Mouse (Mus musculus) kidney, adult 2 months (tissue): ENCODE data around the gene Mrps31. TPM values are rescaled to one million over a fixed set of nuclear protein-coding genes. Genes with fewer than 3 reads are reported as not detected.

Experiments
- DNase-seq: peaks from one replicate; pipeline ENCODE4 v3.0.0; 2021
- H3K27ac ChIP-seq: fragments of 200-500 bp; 2 replicates; pipeline ENCODE4 v1.5.1; 2012; ENCODE audit warnings: low read depth, low read length, control low read depth, inconsistent platforms; ENCODE audit not compliant: insufficient read depth
- H3K27me3 ChIP-seq: fragments of 200-500 bp; replicated peaks from 2 replicates; pipeline ENCODE4 v1.6.1; 2012; ENCODE audit warnings: mild to moderate bottlenecking, moderate library complexity, low read length, inconsistent platforms; ENCODE audit not compliant: control insufficient read depth, insufficient read depth
- H3K36me3 ChIP-seq: fragments of 200-500 bp; 2 replicates; pipeline ENCODE4 v1.6.1; 2012; ENCODE audit warnings: mild to moderate bottlenecking, moderate library complexity, low read length, inconsistent platforms; ENCODE audit not compliant: control insufficient read depth, insufficient read depth
- H3K4me1 ChIP-seq: fragments of 200-500 bp; 2 replicates; pipeline ENCODE4 v1.6.1; 2011; ENCODE audit warnings: low read length; ENCODE audit not compliant: control insufficient read depth, insufficient read depth
- H3K4me3 ChIP-seq: fragments of 200-500 bp; 2 replicates; pipeline ENCODE4 v1.5.1; 2011; ENCODE audit warnings: mild to moderate bottlenecking, low read depth, low read length, control low read depth; ENCODE audit not compliant: insufficient read depth
- CTCF ChIP-seq: fragments of 200-500 bp; conservative IDR thresholded peaks from 2 replicates; pipeline ENCODE4 v1.5.1; 2011; ENCODE audit warnings: low read depth, mild to moderate bottlenecking, control low read depth, low read length, moderate library complexity, mixed read lengths; ENCODE audit not compliant: insufficient read depth, insufficient read length
- POLR2A ChIP-seq: fragments of 200-500 bp; IDR thresholded peaks from one replicate; pipeline ENCODE4 v1.6.1; 2011; ENCODE audit warnings: low read depth, low read length, control low read depth
- WGBS: fragments of 180-500 bp; shearing (Covaris S2); methylation state at CpG from one replicate; pipeline ENCODE4 v1.1.7; 2018; 5-methylcytosine and 5-hydroxymethylcytosine counted together
- polyA plus RNA-seq: library from polyadenylated mRNA; depleted of rRNA; stranded (reverse); fragments of >200 nt; gene quantifications from 2 replicates; pipeline ENCODE4 v1.2.3, GENCODE M21; 2012; rRNA removed

The Mrps31 gene
- 9.2 and 10.5 TPM in 2 replicates for polyA plus RNA-seq

DNA sequence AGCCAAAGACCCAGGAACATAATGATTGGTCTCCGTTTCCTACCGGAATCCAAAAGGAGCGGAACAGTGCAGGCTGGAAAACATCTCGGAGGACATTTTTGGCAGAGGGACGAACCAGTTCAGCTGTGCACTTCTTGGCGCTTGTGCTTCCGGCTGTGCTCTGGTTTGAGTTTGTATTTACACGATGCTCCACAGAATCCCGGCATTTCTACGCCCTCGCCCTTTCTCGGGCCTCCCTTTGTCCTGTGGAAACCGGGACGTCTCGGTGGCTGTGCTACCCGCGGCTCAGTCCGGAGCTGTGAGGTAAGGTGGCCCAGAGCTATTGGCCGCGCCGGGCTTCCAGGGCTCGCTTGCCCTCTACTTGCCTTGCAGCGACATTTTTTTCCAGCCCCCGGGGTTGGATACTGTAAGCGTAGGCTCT, at the start of gene Mrps31:
Mrps31 (plus strand) TSS at position 80 of the 421 bp plus-strand sequence.
- Histone ChIP-seq H3K36me3 (no peaks in the 10 kb centered on the region), H3K4me1 (peaks cover 5% of the 10 kb centered on the region; the same call in 1 of the 2 replicates), H3K27ac (peak within 1 kb of the TSS; percentile 14; the same call in 1 of the 2 replicates), H3K27me3 (no peaks in the 10 kb centered on the region), H3K4me3 (peak within 1 kb of the TSS; percentile 67)
- WGBS, result under 1% methylated on average over 25 of the region's 25 CpGs
- TF ChIP-seq POLR2A, result peak; percentile 28
- TF ChIP-seq CTCF, result no peak
- peak; percentile 94 for DNase-seq

DNA sequence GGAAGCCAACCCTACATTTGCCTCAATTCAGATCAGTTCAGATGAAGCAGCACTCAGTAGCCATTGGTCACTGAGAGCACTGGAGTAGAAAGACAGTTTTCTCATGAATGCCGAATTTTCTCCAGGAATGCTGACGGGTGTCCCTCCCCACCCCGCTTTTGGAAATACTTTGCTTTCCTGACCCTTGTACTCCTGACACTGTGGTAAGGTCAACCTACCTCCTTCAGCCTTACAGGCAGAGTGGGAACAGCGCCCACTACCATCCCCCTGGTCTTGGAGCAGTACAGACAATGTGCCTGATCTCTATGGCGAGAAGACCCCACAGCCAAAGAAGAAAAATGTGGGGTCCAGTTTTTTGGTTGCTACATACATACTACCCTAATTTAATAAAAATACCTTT, 34.9 kb upstream of the Mrps31 start:
- peak; percentile 61 for DNase-seq
- Histone ChIP-seq H3K27me3 (no peaks in the 10 kb centered on the region), H3K4me3 (no peak overlapping the region), H3K4me1 (no peaks in the 10 kb centered on the region), H3K36me3 (peaks cover 4% of the 10 kb centered on the region), H3K27ac (no peak overlapping the region)
- TF ChIP-seq POLR2A (no peak), CTCF (no peak)
- 63% methylated on average over 5 of the region's 5 CpGs for WGBS

DNA sequence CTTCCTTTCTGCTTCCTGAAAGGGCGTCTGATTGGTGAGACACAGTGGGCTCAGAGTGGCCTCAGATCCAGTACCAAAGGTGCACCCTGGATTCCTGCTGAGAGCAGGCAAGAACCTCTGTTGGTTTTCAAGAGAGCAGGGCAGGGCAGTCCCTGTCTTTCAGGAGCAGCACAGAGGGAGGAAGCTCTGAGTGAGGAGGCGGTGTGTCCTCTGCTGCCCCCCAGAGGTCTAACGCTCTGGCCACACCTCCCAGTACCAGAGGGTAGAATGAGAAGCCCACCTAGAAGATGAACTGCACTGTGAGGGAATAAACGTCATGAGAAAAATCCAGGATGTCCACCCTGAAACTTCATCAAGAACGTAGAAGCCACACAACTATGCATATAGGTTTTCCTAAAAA, 34.3 kb upstream of the Mrps31 start:
- DNase-seq, result peak; percentile 47
- Histone ChIP-seq H3K27me3 (no peaks in the 10 kb centered on the region), H3K27ac (no peak overlapping the region), H3K4me1 (no peaks in the 10 kb centered on the region), H3K36me3 (peaks cover 6% of the 10 kb centered on the region), H3K4me3 (no peak overlapping the region)
- WGBS, result 49% methylated on average over 5 of the region's 5 CpGs
- TF ChIP-seq CTCF (peak; percentile 65), POLR2A (no peak)

DNA sequence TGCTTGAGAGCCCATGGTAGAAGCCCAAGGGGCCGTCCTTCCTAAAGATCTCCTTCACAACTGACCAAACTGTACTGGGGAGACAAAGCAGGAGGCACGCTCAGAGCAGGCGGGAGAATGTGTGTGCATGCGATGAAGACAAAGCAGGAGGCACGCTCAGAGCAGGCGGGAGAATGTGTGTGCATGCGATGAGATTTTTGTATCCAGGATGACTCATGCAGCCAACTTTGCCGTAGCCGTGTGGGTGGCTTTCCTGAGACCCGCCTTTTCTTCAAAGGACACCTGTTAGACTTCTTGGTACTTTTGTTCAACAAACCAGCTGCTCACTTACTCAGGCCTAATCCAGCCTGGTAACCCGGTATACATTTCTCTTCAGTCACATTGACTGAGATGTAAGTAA, 30.2 kb upstream of the Mrps31 start:
- Histone ChIP-seq H3K36me3 (peaks cover 7% of the 10 kb centered on the region), H3K27ac (no peak overlapping the region)

DNA sequence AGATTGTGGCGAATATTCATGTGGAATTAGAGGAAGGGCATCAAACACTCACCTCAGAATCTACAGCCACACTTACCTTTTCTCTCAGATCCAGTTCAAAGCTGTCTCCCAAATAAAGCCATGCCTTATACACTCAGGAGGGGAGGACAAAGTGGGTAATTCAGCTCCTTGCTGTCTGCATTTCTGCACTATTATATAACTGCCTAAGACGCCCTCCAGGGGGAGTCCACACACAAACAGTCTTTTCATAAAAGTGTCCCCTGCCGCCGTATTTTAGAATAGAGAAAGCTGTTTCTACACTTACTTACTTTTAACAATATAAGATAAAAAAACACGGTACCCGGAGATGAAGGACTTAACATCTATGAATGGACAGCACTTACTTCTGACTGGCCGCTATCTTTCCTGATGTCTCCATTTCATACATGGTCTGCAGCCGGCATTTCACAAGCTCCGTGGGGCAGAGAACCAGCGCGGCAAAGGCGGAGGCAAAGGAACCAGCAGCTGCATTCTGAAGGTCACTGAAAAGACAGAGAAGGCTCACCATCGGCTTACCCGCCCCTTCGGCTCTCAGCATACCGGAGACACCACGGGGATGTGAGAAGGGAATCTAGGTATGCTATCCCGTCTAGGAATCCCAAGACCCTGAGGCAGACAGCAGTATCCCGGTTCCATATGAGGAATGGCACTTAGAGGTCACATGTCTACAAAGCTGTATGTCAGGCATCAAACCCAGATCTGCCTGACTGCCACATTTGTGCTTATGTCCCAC, 28.2 kb upstream of the Mrps31 start:
- H3K27me3 ChIP-seq, result no peaks in the 10 kb centered on the region
- TF ChIP-seq CTCF, result no peak
- no peak for TF ChIP-seq POLR2A
- no peak overlapping the region for H3K27ac ChIP-seq
- no peaks in the 10 kb centered on the region for H3K4me1 ChIP-seq
- 87% methylated on average over 19 of the region's 19 CpGs for WGBS
- no peak for DNase-seq
- peaks cover 7% of the 10 kb centered on the region for H3K36me3 ChIP-seq
- no peak overlapping the region for H3K4me3 ChIP-seq

More for the DNA sequence above, 30.2 kb upstream of the Mrps31 start:
- WGBS, result 94% methylated on average over 11 of the region's 11 CpGs
- Histone ChIP-seq H3K4me1 (no peaks in the 10 kb centered on the region), H3K4me3 (no peak overlapping the region), H3K27me3 (no peaks in the 10 kb centered on the region)
- TF ChIP-seq CTCF (no peak), POLR2A (no peak)
- DNase-seq, result no peak

DNA sequence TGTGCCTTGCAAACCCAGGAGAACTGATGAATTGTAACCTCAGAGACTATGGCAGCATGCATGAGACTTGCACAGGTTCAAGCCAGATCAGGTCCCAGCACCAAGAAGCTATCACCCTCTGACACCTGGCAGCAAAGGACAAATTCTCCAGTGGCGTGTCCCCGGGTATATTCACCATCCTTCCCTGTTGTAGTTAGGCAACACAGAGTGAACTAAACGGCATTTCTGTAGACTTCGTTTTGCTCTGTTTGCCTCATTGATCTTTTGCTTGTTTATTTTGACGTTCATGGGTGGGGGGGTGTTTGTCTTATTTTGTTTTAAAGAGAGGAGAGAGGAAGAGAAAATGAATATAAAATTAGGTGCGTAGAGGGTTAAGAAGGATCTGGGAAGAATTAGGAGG, 26.0 kb upstream of the Mrps31 start:
- no peak overlapping the region for H3K27ac ChIP-seq

DNA sequence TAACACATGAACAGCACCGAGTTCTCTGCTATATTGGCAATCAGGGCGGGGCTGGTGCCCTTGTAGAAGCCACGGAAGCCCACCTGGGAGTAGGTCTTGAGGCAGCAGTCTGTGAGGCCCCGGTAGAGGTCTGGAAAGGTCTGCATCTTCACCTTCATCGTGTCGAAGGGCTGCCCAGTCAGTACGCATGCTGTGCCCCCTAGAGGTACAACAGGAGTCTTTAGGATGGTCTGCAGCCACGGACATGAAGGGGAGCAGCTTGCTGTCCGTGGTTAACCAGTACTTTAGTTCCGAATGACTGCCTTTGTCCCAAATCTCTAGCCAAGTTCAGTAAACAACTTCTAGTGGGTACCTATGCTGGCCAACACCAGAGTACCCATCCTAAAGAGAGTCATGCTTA, 21.3 kb upstream of the Mrps31 start:
- H3K27me3 ChIP-seq, result no peaks in the 10 kb centered on the region
- peak overlapping the region; percentile 79 for H3K27ac ChIP-seq
- peak; percentile 64 for DNase-seq
- H3K36me3 ChIP-seq, result peaks cover 3% of the 10 kb centered on the region; the same call in 1 of the 2 replicates
- WGBS, result 51% methylated on average over 10 of the region's 10 CpGs
- H3K4me1 ChIP-seq, result peaks cover 24% of the 10 kb centered on the region
- no peak overlapping the region for H3K4me3 ChIP-seq
- TF ChIP-seq POLR2A, result no peak
- TF ChIP-seq CTCF, result no peak; the same call in 1 of the 2 replicates

More for the DNA sequence above, 26.0 kb upstream of the Mrps31 start:
- Histone ChIP-seq H3K27me3 (no peaks in the 10 kb centered on the region), H3K4me1 (peaks cover 9% of the 10 kb centered on the region), H3K4me3 (no peak overlapping the region), H3K36me3 (peaks cover 10% of the 10 kb centered on the region)
- DNase-seq, result no peak
- TF ChIP-seq POLR2A, result no peak
- no peak for TF ChIP-seq CTCF
- WGBS, result 90% methylated on average over 6 of the region's 6 CpGs
